Mouse (Mus musculus): ENCODE data around the gene Zmpste24. TPM values are rescaled to one million over a fixed set of nuclear protein-coding genes. Genes with fewer than 3 reads are reported as not detected.
A peak's percentile ranks its signal among the peaks of the same experiment; 100 is the strongest.

Zmpste24 gene
- polyA plus RNA-seq, 1 experiment from 2014 or later, result 24.3 TPM

DNA sequence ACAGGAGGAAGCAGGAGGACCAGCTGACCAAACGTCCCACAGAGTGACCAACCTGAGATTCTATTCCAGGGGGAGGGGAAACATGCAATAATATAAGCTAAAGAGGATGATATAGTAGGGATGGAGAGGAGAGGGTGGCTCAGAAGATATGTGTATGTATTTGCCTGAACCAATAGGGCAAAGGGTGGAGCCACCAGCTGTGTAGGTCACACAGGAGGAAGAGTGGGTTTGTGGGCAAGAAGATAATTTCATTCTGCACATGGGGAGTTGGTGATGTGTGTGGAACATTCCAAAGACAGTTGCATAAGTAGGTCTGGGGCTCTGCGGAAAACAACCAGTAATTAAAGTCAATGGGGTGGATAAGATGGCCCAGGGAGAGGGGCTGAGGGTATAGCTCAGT lies 72.4 kb downstream of the Zmpste24 start:
- H3K9ac ChIP-seq (ENCODE audit: low read depth, low read length), result no peak overlapping the region
- no peak for DNase-seq (ENCODE audit: low spot score)
- no peaks in the 10 kb centered on the region for H3K9me3 ChIP-seq (ENCODE audit: control insufficient read depth, low read length)
- H3K27me3 ChIP-seq (ENCODE audit: control insufficient read depth, insufficient read depth, low read length), result no peaks in the 10 kb centered on the region
- WGBS, result 70% methylated on average over 2 of the region's 2 CpGs
- no peak overlapping the region for H3K27ac ChIP-seq (ENCODE audit: low read depth, low read length)
- no peak overlapping the region for H3K4me3 ChIP-seq (ENCODE audit: low read depth, low read length)
- H3K4me2 ChIP-seq (replicated peaks; ENCODE audit: low read depth, low read length), result no peak overlapping the region
- H3K4me1 ChIP-seq (replicated peaks; ENCODE audit: control insufficient read depth, insufficient read depth, low read length), result no peaks in the 10 kb centered on the region
- no peak for ATAC-seq (ENCODE audit: low FRiP score)
- H3K36me3 ChIP-seq (ENCODE audit: control insufficient read depth, insufficient read depth, low read length), result no peaks in the 10 kb centered on the region

DNA sequence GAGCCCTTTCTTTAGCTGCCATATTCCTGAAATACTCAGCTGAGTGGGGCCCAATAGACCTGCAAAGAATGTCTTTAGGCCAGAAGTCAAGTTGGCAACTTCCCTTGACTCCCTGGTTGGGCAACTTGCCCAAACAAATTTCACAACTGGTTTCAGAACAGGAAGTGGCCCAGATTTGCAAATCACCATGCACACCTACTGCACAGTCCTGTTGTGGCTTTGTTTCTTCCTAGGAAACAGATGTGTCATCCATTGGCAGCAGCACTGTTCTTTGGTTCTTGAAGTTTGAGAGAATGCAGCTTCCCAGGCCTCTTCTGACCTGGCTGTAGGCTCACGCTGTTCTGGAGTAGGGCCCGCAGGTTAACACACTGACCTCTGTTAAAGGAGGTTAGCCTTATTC lies 74.1 kb downstream of the Zmpste24 start:
- ATAC-seq (ENCODE audit: low FRiP score), result no peak
- no peaks in the 10 kb centered on the region for H3K36me3 ChIP-seq (ENCODE audit: control insufficient read depth, insufficient read depth, low read length)

GRCm38 (mm10) chr4:121023464-121023863 lies 74.6 kb downstream of the Zmpste24 start:
- no peaks in the 10 kb centered on the region for H3K27me3 ChIP-seq (ENCODE audit: control insufficient read depth, insufficient read depth, low read length)
- ATAC-seq (ENCODE audit: low FRiP score) (no peak), DNase-seq (ENCODE audit: low spot score) (no peak)
- H3K4me1 ChIP-seq (replicated peaks; ENCODE audit: control insufficient read depth, insufficient read depth, low read length), result no peaks in the 10 kb centered on the region
- H3K4me2 ChIP-seq (replicated peaks; ENCODE audit: low read depth, low read length), result no peak overlapping the region
- 85% methylated on average over 7 of the region's 7 CpGs for WGBS
- H3K27ac ChIP-seq (ENCODE audit: low read depth, low read length), result no peak overlapping the region
- H3K9ac ChIP-seq (ENCODE audit: low read depth, low read length), result no peak overlapping the region
- no peaks in the 10 kb centered on the region for H3K9me3 ChIP-seq (ENCODE audit: control insufficient read depth, low read length)
- no peaks in the 10 kb centered on the region for H3K36me3 ChIP-seq (ENCODE audit: control insufficient read depth, insufficient read depth, low read length)
- no peak overlapping the region for H3K4me3 ChIP-seq (ENCODE audit: low read depth, low read length)

More for the DNA sequence above, 74.1 kb downstream of the Zmpste24 start:
- no peak overlapping the region for H3K9ac ChIP-seq (ENCODE audit: low read depth, low read length)
- no peak overlapping the region for H3K4me3 ChIP-seq (ENCODE audit: low read depth, low read length)
- H3K4me1 ChIP-seq (replicated peaks; ENCODE audit: control insufficient read depth, insufficient read depth, low read length), result no peaks in the 10 kb centered on the region
- DNase-seq (ENCODE audit: low spot score), result no peak
- no peak overlapping the region for H3K27ac ChIP-seq (ENCODE audit: low read depth, low read length)
- 95% methylated on average over 2 of the region's 2 CpGs for WGBS
- H3K9me3 ChIP-seq (ENCODE audit: control insufficient read depth, low read length), result no peaks in the 10 kb centered on the region
- no peaks in the 10 kb centered on the region for H3K27me3 ChIP-seq (ENCODE audit: control insufficient read depth, insufficient read depth, low read length)
- H3K4me2 ChIP-seq (replicated peaks; ENCODE audit: low read depth, low read length), result no peak overlapping the region

- no peak overlapping the region for H3K4me2 ChIP-seq (replicated peaks; ENCODE audit: low read depth, low read length)
- H3K27me3 ChIP-seq (ENCODE audit: control insufficient read depth, insufficient read depth, low read length), result no peaks in the 10 kb centered on the region
- no peak overlapping the region for H3K27ac ChIP-seq (ENCODE audit: low read depth, low read length)
- H3K9ac ChIP-seq (ENCODE audit: low read depth, low read length), result no peak overlapping the region
- no peak overlapping the region for H3K4me3 ChIP-seq (ENCODE audit: low read depth, low read length)
- H3K9me3 ChIP-seq (ENCODE audit: control insufficient read depth, low read length), result no peaks in the 10 kb centered on the region
- H3K4me1 ChIP-seq (replicated peaks; ENCODE audit: control insufficient read depth, insufficient read depth, low read length), result no peaks in the 10 kb centered on the region
- no peaks in the 10 kb centered on the region for H3K36me3 ChIP-seq (ENCODE audit: control insufficient read depth, insufficient read depth, low read length)
- no peak for DNase-seq (ENCODE audit: low spot score)
- no peak for ATAC-seq (ENCODE audit: low FRiP score)
Measured at GRCm38 (mm10) chr4:121021911-121022310, 76.1 kb downstream of the Zmpste24 start.

- H3K27me3 ChIP-seq (ENCODE audit: control insufficient read depth, insufficient read depth, low read length), result no peaks in the 10 kb centered on the region
- H3K9ac ChIP-seq (ENCODE audit: low read depth, low read length), result no peak overlapping the region
- H3K36me3 ChIP-seq (ENCODE audit: control insufficient read depth, insufficient read depth, low read length), result no peaks in the 10 kb centered on the region
- ATAC-seq (ENCODE audit: low FRiP score), result no peak
- H3K4me2 ChIP-seq (replicated peaks; ENCODE audit: low read depth, low read length), result no peak overlapping the region
- H3K4me3 ChIP-seq (ENCODE audit: low read depth, low read length), result no peak overlapping the region
- 84% methylated on average over 10 of the region's 10 CpGs for WGBS
- H3K4me1 ChIP-seq (replicated peaks; ENCODE audit: control insufficient read depth, insufficient read depth, low read length), result no peaks in the 10 kb centered on the region
- no peak overlapping the region for H3K27ac ChIP-seq (ENCODE audit: low read depth, low read length)
- H3K9me3 ChIP-seq (ENCODE audit: control insufficient read depth, low read length), result no peaks in the 10 kb centered on the region
- no peak for DNase-seq (ENCODE audit: low spot score)
Measured at GRCm38 (mm10) chr4:121020040-121020790, 77.8 kb downstream of the Zmpste24 start.

- 84% methylated on average over 3 of the region's 3 CpGs for WGBS
Measured at GRCm38 (mm10) chr4:121018250-121018649, 79.8 kb downstream of the Zmpste24 start.

DNA sequence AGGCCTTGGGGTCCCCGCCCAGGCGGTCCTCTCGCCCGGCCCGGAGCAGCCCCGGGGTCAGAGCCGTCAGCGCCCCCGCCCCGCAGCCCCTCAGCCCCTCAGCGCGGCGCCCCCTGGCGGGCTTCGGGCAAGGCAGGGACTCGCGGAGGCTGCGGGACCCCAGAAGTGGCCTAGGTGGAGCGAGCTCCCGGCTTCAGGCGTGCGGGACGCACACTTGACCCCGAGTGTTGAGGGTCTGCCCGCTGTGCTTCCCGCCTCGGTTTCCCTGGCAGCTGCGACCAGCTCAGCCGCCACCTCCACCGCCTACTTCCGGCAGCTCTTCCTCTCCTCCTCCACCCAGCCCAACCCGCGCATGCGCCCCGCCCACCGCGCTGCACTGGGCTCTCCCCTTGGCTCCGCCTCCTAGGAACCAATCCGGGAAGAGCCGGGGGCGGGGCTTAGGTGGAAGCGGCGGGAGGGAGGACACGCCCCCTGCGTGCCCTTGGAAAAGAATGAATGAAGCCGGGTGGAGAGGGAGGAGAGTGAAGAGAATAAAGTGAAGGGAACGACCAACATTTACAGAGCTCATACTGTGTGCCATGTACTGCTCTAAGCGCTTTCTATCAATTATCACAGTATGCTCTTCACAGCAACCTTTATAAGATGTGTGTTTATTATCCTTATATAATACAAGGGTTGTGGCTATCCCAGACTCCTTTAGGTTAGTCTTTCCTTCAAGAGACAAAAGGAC lies 80.9 kb downstream of the Zmpste24 start, which contains the start of gene Smap2:
TSS of gene Smap2 (minus strand) at position 320 of the 730 bp plus-strand sequence.
- H3K36me3 ChIP-seq (ENCODE audit: control insufficient read depth, insufficient read depth, low read length), result no peaks in the 10 kb centered on the region
- ATAC-seq (ENCODE audit: low FRiP score) (peak; percentile 98), DNase-seq (ENCODE audit: low spot score) (peak; percentile 100)
- H3K9me3 ChIP-seq (ENCODE audit: control insufficient read depth, low read length), result no peaks in the 10 kb centered on the region
- WGBS, result under 1% methylated on average over 36 of the region's 48 CpGs
- no peaks in the 10 kb centered on the region for H3K4me1 ChIP-seq (replicated peaks; ENCODE audit: control insufficient read depth, insufficient read depth, low read length)
- H3K27me3 ChIP-seq (ENCODE audit: control insufficient read depth, insufficient read depth, low read length), result no peaks in the 10 kb centered on the region
- H3K4me2 ChIP-seq (replicated peaks; ENCODE audit: low read depth, low read length), result peak within 1 kb of the TSS; percentile 91
- H3K27ac ChIP-seq (ENCODE audit: low read depth, low read length), result peak within 1 kb of the TSS; percentile 77
- H3K4me3 ChIP-seq (ENCODE audit: low read depth, low read length), result peak within 1 kb of the TSS; percentile 95
- H3K9ac ChIP-seq (ENCODE audit: low read depth, low read length), result peak within 1 kb of the TSS; percentile 91

More at GRCm38 (mm10) chr4:121018250-121018649, 79.8 kb downstream of the Zmpste24 start:
- no peaks in the 10 kb centered on the region for H3K36me3 ChIP-seq (ENCODE audit: control insufficient read depth, insufficient read depth, low read length)
- no peaks in the 10 kb centered on the region for H3K27me3 ChIP-seq (ENCODE audit: control insufficient read depth, insufficient read depth, low read length)
- DNase-seq (ENCODE audit: low spot score), result no peak
- no peak overlapping the region for H3K4me2 ChIP-seq (replicated peaks; ENCODE audit: low read depth, low read length)
- H3K4me3 ChIP-seq (ENCODE audit: low read depth, low read length), result no peak overlapping the region
- no peaks in the 10 kb centered on the region for H3K4me1 ChIP-seq (replicated peaks; ENCODE audit: control insufficient read depth, insufficient read depth, low read length)
- ATAC-seq (ENCODE audit: low FRiP score), result no peak
- H3K27ac ChIP-seq (ENCODE audit: low read depth, low read length), result no peak overlapping the region
- no peaks in the 10 kb centered on the region for H3K9me3 ChIP-seq (ENCODE audit: control insufficient read depth, low read length)
- no peak overlapping the region for H3K9ac ChIP-seq (ENCODE audit: low read depth, low read length)

GRCm38 (mm10) chr4:121016021-121016898 lies 81.8 kb downstream of the Zmpste24 start:
- ATAC-seq (ENCODE audit: low FRiP score) (peak; percentile 25), DNase-seq (ENCODE audit: low spot score) (peak; percentile 41)
- Histone ChIP-seq H3K9ac (ENCODE audit: low read depth, low read length) (peak overlapping the region; percentile 91), H3K27ac (ENCODE audit: low read depth, low read length) (peak overlapping the region; percentile 77), H3K4me1 (replicated peaks; ENCODE audit: control insufficient read depth, insufficient read depth, low read length) (no peaks in the 10 kb centered on the region), H3K36me3 (ENCODE audit: control insufficient read depth, insufficient read depth, low read length) (no peaks in the 10 kb centered on the region), H3K4me3 (ENCODE audit: low read depth, low read length) (peak overlapping the region; percentile 95), H3K9me3 (ENCODE audit: control insufficient read depth, low read length) (no peaks in the 10 kb centered on the region), H3K27me3 (ENCODE audit: control insufficient read depth, insufficient read depth, low read length) (no peaks in the 10 kb centered on the region), H3K4me2 (replicated peaks; ENCODE audit: low read depth, low read length) (peak overlapping the region; percentile 91)
- whole genome bisulfite sequencing, result 8% methylated on average over 36 of the region's 40 CpGs

Data from hindbrain, embryonic 11.5 days (tissue).